Mouse (Mus musculus): Measurements from ENCODE around the gene Caln1. TPM values are rescaled to one million over a fixed set of nuclear protein-coding genes. Genes with fewer than 3 reads are reported as not detected.

Gene Caln1
- polyA plus RNA-seq, 1 experiment from 2014 or later, result not detected

DNA sequence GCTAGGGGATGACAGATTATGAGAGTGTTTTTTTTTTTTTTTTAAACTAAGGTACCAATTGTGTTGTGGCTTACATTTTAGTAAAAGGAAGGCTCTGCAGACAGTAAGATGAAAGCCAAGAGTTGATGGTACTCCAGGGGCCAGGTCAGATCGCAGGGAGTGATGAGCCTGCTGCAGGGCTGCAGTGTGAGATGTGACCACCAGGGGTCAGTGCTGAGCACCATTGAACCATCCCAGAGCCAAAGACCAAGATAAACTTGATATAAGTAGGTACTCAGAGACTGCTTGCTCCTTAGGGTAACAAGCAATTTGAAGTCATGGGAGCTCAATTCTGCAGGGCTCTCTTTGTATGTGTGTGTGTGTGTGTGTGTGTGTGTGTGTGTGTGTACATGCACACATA is 35.9 kb downstream of the Caln1 start:
- Histone ChIP-seq H3K4me2 (ENCODE audit: low read length) (no peak overlapping the region), H3K36me3 (ENCODE audit: control insufficient read depth, insufficient read depth, low read length) (no peaks in the 10 kb centered on the region), H3K9ac (ENCODE audit: low read length) (no peak overlapping the region), H3K4me1 (replicated peaks; ENCODE audit: control insufficient read depth, insufficient read depth, low read length) (no peaks in the 10 kb centered on the region), H3K27ac (ENCODE audit: low read depth) (no peak overlapping the region), H3K9me3 (ENCODE audit: control insufficient read depth, low read length) (no peaks in the 10 kb centered on the region), H3K4me3 (ENCODE audit: low read depth, low read length) (no peak overlapping the region), H3K27me3 (replicated peaks; ENCODE audit: control insufficient read depth, insufficient read depth, low read length) (no peaks in the 10 kb centered on the region)
- ATAC-seq (replicated peaks; ENCODE audit: low FRiP score, low TSS enrichment, low read depth) (no peak), DNase-seq (ENCODE audit: low spot score) (peak; percentile 80)
- WGBS, result 48% methylated on average over 1 of the region's 1 CpGs

DNA sequence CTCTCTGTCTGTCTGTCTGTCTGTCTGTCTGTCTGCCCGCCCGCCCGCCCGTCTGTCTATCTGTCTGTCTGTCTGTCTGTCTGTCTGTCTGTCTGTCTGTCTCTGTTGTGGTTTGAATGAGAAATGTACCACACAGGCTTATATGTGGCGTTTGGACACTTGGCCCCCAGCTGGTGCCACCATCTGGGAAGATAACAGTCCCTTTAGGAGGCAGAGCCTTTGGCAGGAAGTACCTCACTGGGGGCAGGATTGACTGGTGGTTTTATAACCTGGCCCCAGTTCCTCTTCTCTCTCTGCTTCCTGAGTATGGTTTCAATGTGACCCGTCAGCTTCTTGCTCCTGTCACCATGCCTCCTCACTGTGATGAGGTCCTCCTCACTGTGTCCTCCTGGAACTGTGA is 40.5 kb downstream of the Caln1 start:
- ATAC-seq (replicated peaks; ENCODE audit: low FRiP score, low TSS enrichment, low read depth) (no peak), DNase-seq (ENCODE audit: low spot score) (no peak)
- Histone ChIP-seq H3K27ac (ENCODE audit: low read depth) (no peak overlapping the region), H3K9me3 (ENCODE audit: control insufficient read depth, low read length) (peaks cover 2% of the 10 kb centered on the region; the same call in 1 of the 2 replicates), H3K9ac (ENCODE audit: low read length) (no peak overlapping the region), H3K36me3 (ENCODE audit: control insufficient read depth, insufficient read depth, low read length) (no peaks in the 10 kb centered on the region), H3K27me3 (replicated peaks; ENCODE audit: control insufficient read depth, insufficient read depth, low read length) (no peaks in the 10 kb centered on the region), H3K4me3 (ENCODE audit: low read depth, low read length) (no peak overlapping the region), H3K4me2 (ENCODE audit: low read length) (no peak overlapping the region), H3K4me1 (replicated peaks; ENCODE audit: control insufficient read depth, insufficient read depth, low read length) (no peaks in the 10 kb centered on the region)
- WGBS, result 94% methylated on average over 6 of the region's 6 CpGs

DNA sequence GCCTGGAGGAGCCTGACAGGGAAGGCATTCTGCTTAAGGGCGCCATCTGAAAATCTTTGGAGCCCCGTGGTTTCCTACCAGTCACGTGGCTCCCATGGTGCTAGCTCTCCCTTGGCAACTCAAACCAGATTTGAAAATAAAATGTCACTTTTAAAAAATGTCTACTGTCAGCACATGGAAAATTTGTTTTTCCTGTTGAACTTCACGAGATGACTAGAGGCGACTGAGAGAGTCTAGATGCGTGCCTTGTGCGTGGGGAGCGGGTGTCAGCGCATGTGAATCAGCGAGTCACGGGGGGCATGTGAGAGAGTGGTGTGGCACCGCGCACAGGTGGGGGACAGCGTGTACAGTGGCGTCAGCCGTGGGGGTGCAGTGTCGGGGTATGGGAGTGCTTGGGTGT is 42.3 kb downstream of the Caln1 start:
- no peak overlapping the region for H3K4me3 ChIP-seq (ENCODE audit: low read depth, low read length)
- H3K27me3 ChIP-seq (replicated peaks; ENCODE audit: control insufficient read depth, insufficient read depth, low read length), result no peaks in the 10 kb centered on the region
- DNase-seq (ENCODE audit: low spot score) (no peak), ATAC-seq (replicated peaks; ENCODE audit: low FRiP score, low TSS enrichment, low read depth) (no peak)
- no peaks in the 10 kb centered on the region for H3K36me3 ChIP-seq (ENCODE audit: control insufficient read depth, insufficient read depth, low read length)
- WGBS, result 91% methylated on average over 17 of the region's 17 CpGs
- H3K27ac ChIP-seq (ENCODE audit: low read depth), result no peak overlapping the region
- H3K4me2 ChIP-seq (ENCODE audit: low read length), result no peak overlapping the region
- peaks cover 2% of the 10 kb centered on the region; the same call in 1 of the 2 replicates for H3K9me3 ChIP-seq (ENCODE audit: control insufficient read depth, low read length)
- no peak overlapping the region for H3K9ac ChIP-seq (ENCODE audit: low read length)
- H3K4me1 ChIP-seq (replicated peaks; ENCODE audit: control insufficient read depth, insufficient read depth, low read length), result no peaks in the 10 kb centered on the region

DNA sequence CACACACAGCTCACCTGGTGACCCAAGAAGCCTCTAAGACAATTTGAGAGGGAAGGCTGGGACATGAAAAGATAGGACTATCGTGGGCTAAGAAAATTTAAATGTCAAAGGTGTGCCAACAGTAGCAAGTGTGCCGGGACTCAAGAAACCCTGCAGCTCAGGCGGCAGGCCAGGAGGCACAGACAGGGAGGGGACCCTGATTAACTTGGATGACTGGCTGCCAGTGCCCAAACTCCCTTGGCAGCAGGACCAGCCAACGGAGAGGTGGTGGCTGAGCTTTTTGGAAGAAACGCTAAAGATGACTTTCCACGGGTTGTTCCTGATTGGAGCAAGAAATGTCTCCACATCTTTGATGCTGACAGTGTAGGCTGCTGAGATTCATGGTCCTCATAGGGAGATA is 78.2 kb downstream of the Caln1 start:
- H3K36me3 ChIP-seq (ENCODE audit: control insufficient read depth, insufficient read depth, low read length), result no peaks in the 10 kb centered on the region
- no peak overlapping the region for H3K9ac ChIP-seq (ENCODE audit: low read length)
- peaks cover 47% of the 10 kb centered on the region for H3K27me3 ChIP-seq (replicated peaks; ENCODE audit: control insufficient read depth, insufficient read depth, low read length)
- H3K4me2 ChIP-seq (ENCODE audit: low read length), result no peak overlapping the region
- no peak for ATAC-seq (replicated peaks; ENCODE audit: low FRiP score, low TSS enrichment, low read depth)
- H3K27ac ChIP-seq (ENCODE audit: low read depth), result no peak overlapping the region
- 37% methylated on average over 6 of the region's 6 CpGs for WGBS
- no peaks in the 10 kb centered on the region for H3K9me3 ChIP-seq (ENCODE audit: control insufficient read depth, low read length)
- DNase-seq (ENCODE audit: low spot score), result no peak
- 0 out of 2 replicates have a peak, but pooled peaks cover 4% of the 10 kb centered on the region for H3K4me1 ChIP-seq (replicated peaks; ENCODE audit: control insufficient read depth, insufficient read depth, low read length)
- no peak overlapping the region for H3K4me3 ChIP-seq (ENCODE audit: low read depth, low read length)

DNA sequence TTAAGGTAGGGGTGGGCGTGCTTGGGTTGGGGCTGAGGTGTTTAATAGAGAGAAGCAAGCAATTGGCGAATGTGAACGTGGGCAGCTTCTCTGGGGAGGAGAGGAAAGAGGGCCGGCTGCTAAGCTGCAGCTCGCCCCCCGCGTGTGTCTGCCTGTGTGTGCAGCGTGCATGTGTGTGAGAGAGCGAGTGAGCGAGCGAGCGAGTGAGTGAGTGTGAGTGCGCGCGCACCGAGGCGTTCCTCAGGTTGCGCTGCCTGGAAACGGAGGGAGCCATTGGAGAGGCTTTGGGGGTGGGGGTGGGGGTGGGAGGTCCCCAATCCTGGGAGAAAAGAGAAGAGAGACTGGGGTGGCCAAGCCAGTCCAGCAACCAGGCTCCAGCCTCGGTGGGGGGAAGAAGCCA is 79.2 kb downstream of the Caln1 start:
- WGBS, result under 1% methylated on average over 20 of the region's 20 CpGs
- Histone ChIP-seq H3K4me1 (replicated peaks; ENCODE audit: control insufficient read depth, insufficient read depth, low read length) (0 out of 2 replicates have a peak, but pooled peaks cover 4% of the 10 kb centered on the region), H3K9ac (ENCODE audit: low read length) (0 out of 2 replicates have a peak overlapping the region, but pooled peaks have one; percentile 25), H3K27me3 (replicated peaks; ENCODE audit: control insufficient read depth, insufficient read depth, low read length) (peaks cover 47% of the 10 kb centered on the region), H3K9me3 (ENCODE audit: control insufficient read depth, low read length) (no peaks in the 10 kb centered on the region), H3K36me3 (ENCODE audit: control insufficient read depth, insufficient read depth, low read length) (no peaks in the 10 kb centered on the region), H3K4me3 (ENCODE audit: low read depth, low read length) (peak overlapping the region; percentile 26), H3K27ac (ENCODE audit: low read depth) (no peak overlapping the region), H3K4me2 (ENCODE audit: low read length) (peak overlapping the region; percentile 63)
- DNase-seq (ENCODE audit: low spot score), result peak; percentile 60
- no peak for ATAC-seq (replicated peaks; ENCODE audit: low FRiP score, low TSS enrichment, low read depth)

DNA sequence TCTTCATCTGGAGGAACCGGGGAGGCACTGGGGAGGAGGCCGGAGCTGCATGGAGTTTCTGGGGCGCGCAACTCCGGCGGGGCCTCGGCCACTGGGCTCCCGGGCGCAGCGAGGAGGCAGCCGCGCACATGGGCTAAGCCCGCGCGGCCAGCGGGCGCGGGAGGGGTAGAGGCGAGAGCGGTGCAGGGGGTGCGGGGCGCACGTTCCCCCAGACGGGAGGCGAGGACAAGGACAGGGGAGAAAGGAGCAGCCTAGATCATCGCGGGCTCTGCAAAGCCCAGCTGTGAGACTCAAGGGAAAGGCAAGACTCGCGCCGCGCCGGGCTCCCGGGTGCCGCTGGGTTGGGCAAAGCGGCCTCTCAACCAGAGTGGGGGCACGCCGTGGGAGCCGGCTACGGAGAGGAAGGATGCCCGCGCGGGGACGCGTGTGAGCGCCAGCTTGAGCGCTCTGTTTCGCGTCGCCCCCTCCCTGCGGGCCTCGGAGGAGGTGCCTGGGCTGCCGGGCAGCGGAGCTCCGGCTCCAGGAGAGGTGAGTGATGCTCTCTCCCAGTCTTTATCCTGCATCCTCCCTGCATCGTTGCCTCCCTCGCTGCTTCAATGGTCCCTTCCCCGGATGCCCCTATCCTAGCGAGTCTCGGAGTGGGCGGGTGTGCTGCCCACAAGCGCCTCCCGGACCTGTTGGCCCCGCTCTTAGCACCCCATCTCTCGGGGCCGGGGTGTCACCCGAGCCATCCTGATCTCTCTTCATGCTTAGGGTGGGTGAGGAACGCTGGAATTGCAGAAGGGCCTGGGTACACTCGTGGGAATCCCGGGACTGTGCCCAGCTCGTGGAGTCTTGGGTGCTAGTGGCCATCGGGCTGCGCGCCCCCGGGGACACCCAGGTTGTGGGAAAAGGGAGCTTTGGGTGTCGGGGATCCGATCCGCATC is 79.9 kb downstream of the Caln1 start:
- 0 out of 2 replicates have a peak, but pooled peaks cover 4% of the 10 kb centered on the region for H3K4me1 ChIP-seq (replicated peaks; ENCODE audit: control insufficient read depth, insufficient read depth, low read length)
- H3K36me3 ChIP-seq (ENCODE audit: control insufficient read depth, insufficient read depth, low read length), result no peaks in the 10 kb centered on the region
- H3K4me2 ChIP-seq (ENCODE audit: low read length), result peak overlapping the region; percentile 63
- peak overlapping the region; percentile 26 for H3K4me3 ChIP-seq (ENCODE audit: low read depth, low read length)
- 0 out of 2 replicates have a peak overlapping the region, but pooled peaks have one; percentile 25 for H3K9ac ChIP-seq (ENCODE audit: low read length)
- peak; percentile 55; the same call in 1 of the 2 replicates for ATAC-seq (replicated peaks; ENCODE audit: low FRiP score, low TSS enrichment, low read depth)
- no peak overlapping the region for H3K27ac ChIP-seq (ENCODE audit: low read depth)
- H3K9me3 ChIP-seq (ENCODE audit: control insufficient read depth, low read length), result no peaks in the 10 kb centered on the region
- peaks cover 47% of the 10 kb centered on the region for H3K27me3 ChIP-seq (replicated peaks; ENCODE audit: control insufficient read depth, insufficient read depth, low read length)
- WGBS, result under 1% methylated on average over 75 of the region's 77 CpGs
- peak; percentile 60 for DNase-seq (ENCODE audit: low spot score)

DNA sequence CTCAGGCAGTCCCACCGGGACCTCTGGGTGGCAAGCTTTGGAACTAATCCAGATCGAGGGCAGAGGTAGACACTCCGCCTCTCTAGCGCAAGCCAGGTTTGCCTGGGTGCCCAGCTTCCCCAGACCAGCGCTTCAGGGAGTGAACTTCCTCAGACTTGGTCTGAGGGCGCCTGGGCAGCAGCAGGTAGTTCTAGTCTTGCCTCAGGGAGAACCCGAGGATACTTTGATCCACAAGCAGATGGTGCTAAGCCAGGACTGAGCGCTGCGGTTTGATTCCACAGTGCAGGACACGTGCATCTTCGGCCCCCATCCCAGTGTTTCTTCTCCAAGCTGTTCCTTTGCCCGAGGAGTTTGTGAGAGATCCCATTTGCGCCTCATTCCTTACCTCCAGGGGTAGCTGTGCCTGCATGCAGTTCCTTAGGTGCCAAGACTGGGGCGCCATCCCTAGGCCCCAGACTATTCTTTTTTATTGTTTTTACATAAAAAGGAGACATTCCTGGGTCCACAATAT is 80.8 kb downstream of the Caln1 start:
- peaks cover 47% of the 10 kb centered on the region for H3K27me3 ChIP-seq (replicated peaks; ENCODE audit: control insufficient read depth, insufficient read depth, low read length)

DNA sequence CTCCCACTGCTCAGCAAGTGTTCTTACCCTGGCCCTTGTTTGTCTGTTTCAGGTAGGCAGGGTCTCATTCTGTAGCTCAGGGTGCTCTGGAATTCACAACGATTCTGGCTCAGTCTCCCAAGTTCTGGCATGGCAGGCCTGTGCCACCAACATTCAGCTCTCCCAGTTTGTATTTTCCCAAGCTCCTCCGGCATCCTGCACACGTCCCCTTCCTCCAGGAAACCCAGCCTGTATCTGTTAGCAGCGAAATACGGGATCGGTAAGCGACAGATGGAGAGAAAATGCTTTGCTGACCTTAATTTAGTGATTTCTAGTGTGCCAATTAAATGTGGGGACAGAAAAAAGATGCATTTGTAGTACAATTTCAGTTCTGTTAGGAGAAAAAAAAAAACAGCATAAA is 88.8 kb downstream of the Caln1 start:
- no peak overlapping the region for H3K4me2 ChIP-seq (ENCODE audit: low read length)
- no peak overlapping the region for H3K4me3 ChIP-seq (ENCODE audit: low read depth, low read length)
- H3K9ac ChIP-seq (ENCODE audit: low read length), result no peak overlapping the region
- H3K27me3 ChIP-seq (replicated peaks; ENCODE audit: control insufficient read depth, insufficient read depth, low read length), result no peaks in the 10 kb centered on the region
- DNase-seq (ENCODE audit: low spot score), result no peak
- no peaks in the 10 kb centered on the region for H3K9me3 ChIP-seq (ENCODE audit: control insufficient read depth, low read length)
- H3K36me3 ChIP-seq (ENCODE audit: control insufficient read depth, insufficient read depth, low read length), result no peaks in the 10 kb centered on the region
- no peaks in the 10 kb centered on the region for H3K4me1 ChIP-seq (replicated peaks; ENCODE audit: control insufficient read depth, insufficient read depth, low read length)
- no peak overlapping the region for H3K27ac ChIP-seq (ENCODE audit: low read depth)
- 92% methylated on average over 7 of the region's 7 CpGs for WGBS
- ATAC-seq (replicated peaks; ENCODE audit: low FRiP score, low TSS enrichment, low read depth), result no peak

More for the DNA sequence above, 80.8 kb downstream of the Caln1 start:
- H3K36me3 ChIP-seq (ENCODE audit: control insufficient read depth, insufficient read depth, low read length), result no peaks in the 10 kb centered on the region
- H3K4me1 ChIP-seq (replicated peaks; ENCODE audit: control insufficient read depth, insufficient read depth, low read length), result 0 out of 2 replicates have a peak, but pooled peaks cover 4% of the 10 kb centered on the region
- H3K4me3 ChIP-seq (ENCODE audit: low read depth, low read length), result no peak overlapping the region
- 9% methylated on average over 14 of the region's 14 CpGs for WGBS
- H3K4me2 ChIP-seq (ENCODE audit: low read length), result no peak overlapping the region
- ATAC-seq (replicated peaks; ENCODE audit: low FRiP score, low TSS enrichment, low read depth) (no peak), DNase-seq (ENCODE audit: low spot score) (no peak)
- H3K27ac ChIP-seq (ENCODE audit: low read depth), result no peak overlapping the region
- H3K9ac ChIP-seq (ENCODE audit: low read length), result no peak overlapping the region
- no peaks in the 10 kb centered on the region for H3K9me3 ChIP-seq (ENCODE audit: control insufficient read depth, low read length)
